Mouse (Mus musculus): ENCODE data around the gene Gm9918.

DNA sequence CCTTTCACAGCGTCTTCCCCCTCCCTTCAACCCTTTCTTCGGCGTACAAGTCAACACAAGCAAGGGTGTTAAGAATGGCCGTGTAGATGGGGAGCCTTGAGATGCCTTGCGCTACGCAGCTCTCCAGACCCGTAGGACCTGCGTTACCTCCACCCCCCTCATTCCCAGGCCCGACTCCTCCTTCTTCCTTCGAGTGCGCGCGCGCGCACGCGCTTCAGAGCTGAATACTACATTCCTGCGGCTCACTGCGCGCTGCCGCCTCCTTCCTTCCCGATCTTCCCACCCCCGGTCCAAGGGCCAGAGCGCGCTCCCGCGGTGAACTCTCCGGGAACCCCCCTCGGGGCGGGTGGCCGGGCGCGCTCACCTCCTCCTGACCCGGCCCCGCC lies 23.5 kb upstream of the Gm9918 start:
- TF ChIP-seq CTCF (IDR thresholded peaks at IDR 0.05; ENCODE audit: low read depth, low read length) (no peak), POLR2A (IDR thresholded peaks at IDR 0.05; ENCODE audit: borderline replicate concordance, low read depth, low read length) (no peak)
